Mouse (Mus musculus) embryonic facial prominence, embryonic 11.5 days (tissue): ENCODE data around the gene Kcnab2. TPM values are rescaled to one million over a fixed set of nuclear protein-coding genes. Genes with fewer than 3 reads are reported as not detected.

Source experiments
- ATAC-seq: fragments of 200-750 bp; cut with Nextera tagmentation; replicated peaks from 2 replicates; pipeline ENCODE4 v1.8.0; 2017; ENCODE audit warnings: low read depth; ENCODE audit not compliant: insufficient number of reproducible peaks, low FRiP score, low TSS enrichment
- DNase-seq: peaks from one replicate; pipeline ENCODE4 v3.0.0-alpha.2; 2015; ENCODE audit warnings: low spot score
- H3K27ac ChIP-seq: fragments of 300-500 bp; sonication (generic); replicated peaks from 2 replicates; pipeline ENCODE4 v1.5.1; 2014; ENCODE audit warnings: mild to moderate bottlenecking, low read depth, low read length, control low read depth
- H3K27me3 ChIP-seq: fragments of 300-500 bp; sonication (generic); 2 replicates; pipeline ENCODE4 v1.6.1; 2014; ENCODE audit warnings: mild to moderate bottlenecking, low read length, moderate library complexity, mixed read lengths; ENCODE audit not compliant: control insufficient read depth, insufficient read depth
- H3K36me3 ChIP-seq: fragments of 300-500 bp; sonication (generic); replicated peaks from 2 replicates; pipeline ENCODE4 v1.6.1; 2014; ENCODE audit warnings: low read depth, mild to moderate bottlenecking, low read length, moderate library complexity, mixed read lengths; ENCODE audit not compliant: control insufficient read depth, insufficient read depth
- H3K4me1 ChIP-seq: fragments of 300-500 bp; sonication (generic); 2 replicates; pipeline ENCODE4 v1.6.1; 2014; ENCODE audit warnings: low read length, mixed read lengths; ENCODE audit not compliant: control insufficient read depth, insufficient read depth
- H3K4me2 ChIP-seq: fragments of 300-500 bp; sonication (generic); 2 replicates; pipeline ENCODE4 v1.6.1; 2014; ENCODE audit warnings: low read depth, mild to moderate bottlenecking, control low read depth, low read length, moderate library complexity
- H3K4me3 ChIP-seq: fragments of 300-500 bp; sonication (generic); 2 replicates; pipeline ENCODE4 v1.5.1; 2014; ENCODE audit warnings: low read depth, low read length, control low read depth
- H3K9ac ChIP-seq: fragments of 300-500 bp; sonication (generic); replicated peaks from 2 replicates; pipeline ENCODE4 v1.6.1; 2014; ENCODE audit warnings: mild to moderate bottlenecking, control low read depth, low read length
- H3K9me3 ChIP-seq: fragments of 300-500 bp; sonication (generic); replicated peaks from 2 replicates; pipeline ENCODE4 v1.6.1; 2016; ENCODE audit warnings: mild to moderate bottlenecking, low read length, inconsistent platforms, mixed read lengths; ENCODE audit not compliant: control insufficient read depth
- WGBS: fragments of 180-500 bp; shearing (Covaris S2); extraction: QIAGEN DNeasy Blood & Tissue Kit; methylation state at CpG from one replicate; pipeline ENCODE4 v1.1.7; 2014; 5-methylcytosine and 5-hydroxymethylcytosine counted together
- polyA plus RNA-seq: library from polyadenylated mRNA; unstranded; fragments of >200 nt; fragmentation: Nextera tagmentation; extraction: Ambion mirVana; gene quantifications from 2 replicates; pipeline ENCODE4 v1.2.1, GENCODE M21; 2014

Kcnab2 gene
- polyA plus RNA-seq, 1 experiment from 2014 or later = 5.4 TPM

DNA sequence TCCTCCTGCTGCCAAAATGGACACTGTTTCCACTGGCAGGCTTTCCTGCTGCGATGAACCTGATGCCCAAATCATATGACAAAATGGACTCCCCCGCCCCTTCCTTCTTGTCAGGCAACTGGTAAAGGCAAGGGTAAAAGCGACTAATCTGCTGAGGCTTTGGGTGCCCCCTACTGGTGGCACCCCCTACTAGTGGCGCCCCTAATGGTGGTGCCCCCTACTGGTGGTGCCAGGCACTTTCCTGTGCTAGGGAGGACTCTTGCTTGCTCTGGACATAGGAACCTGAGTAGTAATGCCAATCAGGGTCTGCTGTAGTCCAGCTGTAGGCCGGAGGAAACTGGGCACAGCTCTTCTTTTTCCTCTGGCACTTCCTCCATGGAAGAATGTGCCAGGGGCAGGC lies 45.4 kb downstream of the Kcnab2 start:
- Histone ChIP-seq H3K36me3 (no peaks in the 10 kb centered on the region), H3K27me3 (no peaks in the 10 kb centered on the region), H3K27ac (no peak overlapping the region), H3K4me3 (no peak overlapping the region), H3K4me1 (no peaks in the 10 kb centered on the region), H3K9ac (no peak overlapping the region), H3K4me2 (no peak overlapping the region), H3K9me3 (no peaks in the 10 kb centered on the region)
- 56% methylated on average over 5 of the region's 5 CpGs for WGBS
- ATAC-seq (no peak), DNase-seq (peak; percentile 47)

DNA sequence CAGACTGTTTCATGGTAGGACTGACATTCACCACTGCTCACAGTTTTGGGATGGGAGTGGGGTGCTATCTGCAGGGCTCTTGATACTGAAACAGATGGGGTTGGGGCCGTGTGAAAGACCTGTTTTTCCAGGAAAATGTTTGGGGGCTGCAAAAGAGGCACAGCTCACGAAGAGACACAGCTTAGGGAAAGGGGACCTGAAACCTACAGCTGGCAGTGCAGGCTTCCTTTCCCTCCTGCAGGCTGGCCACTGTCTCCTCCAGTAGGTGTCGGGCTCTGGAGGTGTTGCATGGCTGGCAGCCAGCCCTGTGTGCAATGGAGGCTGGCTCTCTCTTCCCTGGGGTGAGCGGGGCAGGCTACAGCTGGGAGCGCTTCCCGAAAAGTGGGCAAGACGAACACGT lies 49.4 kb downstream of the Kcnab2 start:
- H3K36me3 ChIP-seq = no peaks in the 10 kb centered on the region
- no peak overlapping the region for H3K4me3 ChIP-seq
- no peak for ATAC-seq
- H3K27ac ChIP-seq = no peak overlapping the region
- no peak overlapping the region for H3K4me2 ChIP-seq
- no peaks in the 10 kb centered on the region for H3K27me3 ChIP-seq
- no peaks in the 10 kb centered on the region for H3K4me1 ChIP-seq
- 55% methylated on average over 8 of the region's 8 CpGs for WGBS
- no peak for DNase-seq
- no peaks in the 10 kb centered on the region for H3K9me3 ChIP-seq
- H3K9ac ChIP-seq = no peak overlapping the region

DNA sequence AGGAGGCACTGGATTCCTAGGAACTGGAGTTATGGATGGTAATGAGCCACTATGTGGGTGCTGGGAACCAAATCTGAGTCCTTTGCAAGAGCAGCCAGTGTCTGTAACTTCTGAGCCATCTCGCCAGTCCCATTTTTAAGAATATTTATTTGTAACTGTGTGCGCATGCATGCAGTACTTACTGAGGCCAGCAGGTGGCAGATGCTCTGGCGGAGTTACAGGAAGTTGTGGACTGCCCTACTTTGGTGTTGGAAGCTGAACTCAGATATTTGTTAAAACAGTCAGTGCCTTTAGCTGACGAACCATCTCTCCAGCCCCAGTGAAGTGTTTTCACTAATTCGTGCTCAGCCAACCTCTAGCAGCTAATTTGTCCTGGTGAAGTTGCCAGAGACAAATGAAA lies 52.7 kb downstream of the Kcnab2 start:
- H3K27ac ChIP-seq = no peak overlapping the region
- DNase-seq = peak; percentile 39
- no peaks in the 10 kb centered on the region for H3K4me1 ChIP-seq

DNA sequence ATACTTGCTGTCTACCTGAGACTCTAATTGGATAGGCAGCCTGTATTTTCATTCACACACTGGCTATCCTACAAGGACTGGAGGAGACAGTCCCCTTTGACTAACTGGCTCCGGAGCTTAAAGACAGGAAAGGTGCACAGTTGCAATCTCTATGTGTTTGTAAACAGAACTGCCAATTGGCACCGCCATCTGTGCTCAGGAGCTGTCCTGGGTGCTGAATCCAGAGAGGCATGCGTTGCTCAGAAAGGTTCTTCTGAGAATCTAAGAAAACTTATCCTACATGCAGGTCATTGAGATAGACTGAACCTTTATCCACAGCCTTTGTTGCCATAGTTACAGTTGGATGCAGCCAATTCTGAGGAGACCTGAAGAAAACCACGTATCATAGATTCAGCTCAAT lies 53.3 kb downstream of the Kcnab2 start:
- 35% methylated on average over 4 of the region's 4 CpGs for WGBS
- no peaks in the 10 kb centered on the region for H3K27me3 ChIP-seq
- no peak overlapping the region for H3K4me3 ChIP-seq
- no peak overlapping the region for H3K9ac ChIP-seq
- no peak for ATAC-seq
- H3K9me3 ChIP-seq = no peaks in the 10 kb centered on the region
- DNase-seq = peak; percentile 83
- H3K36me3 ChIP-seq = no peaks in the 10 kb centered on the region
- H3K27ac ChIP-seq = no peak overlapping the region
- H3K4me2 ChIP-seq = no peak overlapping the region
- no peaks in the 10 kb centered on the region for H3K4me1 ChIP-seq

More for the DNA sequence above, 52.7 kb downstream of the Kcnab2 start:
- Histone ChIP-seq H3K36me3 (no peaks in the 10 kb centered on the region), H3K4me2 (no peak overlapping the region), H3K9ac (no peak overlapping the region), H3K27me3 (no peaks in the 10 kb centered on the region), H3K9me3 (no peaks in the 10 kb centered on the region), H3K4me3 (no peak overlapping the region)
- 63% methylated on average over 5 of the region's 5 CpGs for WGBS
- ATAC-seq = no peak

DNA sequence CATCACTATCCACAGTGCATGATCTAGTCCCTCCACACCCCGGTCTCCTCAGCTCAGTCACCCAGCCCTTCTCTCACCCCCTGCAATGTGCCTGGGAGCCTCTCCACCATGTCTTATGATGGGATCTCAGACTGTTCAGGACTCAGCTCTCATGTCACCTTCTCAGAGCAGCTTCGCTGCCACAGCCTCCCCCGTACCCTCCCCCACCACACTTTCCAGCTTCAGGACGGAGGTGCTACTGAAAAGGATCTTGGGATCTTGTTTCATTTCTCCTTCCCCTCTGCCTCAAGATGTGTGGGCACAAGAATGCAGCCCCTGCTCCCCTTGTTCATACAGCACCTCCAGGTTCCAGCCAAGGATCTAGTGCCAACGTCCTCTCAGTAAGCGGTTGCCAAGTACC lies 54.1 kb downstream of the Kcnab2 start:
- no peaks in the 10 kb centered on the region for H3K9me3 ChIP-seq
- H3K4me2 ChIP-seq = no peak overlapping the region
- 0 out of 2 replicates have a peak, but pooled peaks have one; percentile 26 for ATAC-seq
- no peak for DNase-seq
- no peak overlapping the region for H3K27ac ChIP-seq
- H3K4me1 ChIP-seq = no peaks in the 10 kb centered on the region
- WGBS = 89% methylated on average over 6 of the region's 6 CpGs
- no peak overlapping the region for H3K4me3 ChIP-seq
- no peak overlapping the region for H3K9ac ChIP-seq
- H3K27me3 ChIP-seq = no peaks in the 10 kb centered on the region
- no peaks in the 10 kb centered on the region for H3K36me3 ChIP-seq

DNA sequence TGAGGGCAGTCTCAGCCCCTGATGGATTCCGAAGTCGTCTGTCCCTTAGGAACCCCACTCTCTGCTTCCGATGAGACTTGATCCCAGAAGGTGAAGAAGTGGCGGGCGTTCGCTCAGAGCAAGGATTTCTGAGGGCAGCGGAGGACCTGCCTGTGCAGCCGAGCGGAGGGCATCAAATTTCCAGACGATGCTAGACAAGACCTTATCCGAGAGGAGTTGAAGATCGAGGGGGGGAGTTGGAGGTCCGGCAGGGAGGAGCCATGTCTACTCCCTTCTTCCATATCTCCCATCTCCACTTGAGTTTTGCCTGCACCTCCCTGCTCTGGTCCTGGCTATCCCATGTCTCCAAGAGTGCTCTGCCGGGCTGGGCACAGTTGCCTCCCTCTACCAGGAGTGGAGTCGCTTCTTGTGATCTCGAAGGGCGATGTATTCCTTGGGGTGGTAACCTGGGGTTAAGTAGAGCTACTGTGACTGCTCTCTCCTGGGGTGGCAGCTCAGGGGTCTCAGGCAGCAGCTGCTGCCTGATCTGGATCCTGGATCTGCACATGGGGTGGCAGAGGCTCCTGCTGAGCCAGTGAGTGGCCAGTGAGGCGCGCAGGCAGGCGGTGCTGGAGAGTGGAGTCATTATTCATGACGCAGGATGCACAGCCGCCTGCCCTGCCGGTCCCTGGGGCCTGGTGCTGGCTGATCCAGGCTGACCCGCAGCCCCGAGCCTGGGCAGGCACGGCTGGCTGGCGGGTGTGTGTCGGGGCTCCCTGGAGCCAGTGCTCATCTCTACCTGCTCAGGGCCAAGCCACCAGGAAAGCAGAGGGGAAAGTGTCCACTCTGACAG lies 59.2 kb downstream of the Kcnab2 start:
- Histone ChIP-seq H3K4me3 (no peak overlapping the region), H3K9me3 (no peaks in the 10 kb centered on the region), H3K4me1 (no peaks in the 10 kb centered on the region), H3K27ac (no peak overlapping the region), H3K9ac (no peak overlapping the region), H3K36me3 (no peaks in the 10 kb centered on the region), H3K27me3 (no peaks in the 10 kb centered on the region), H3K4me2 (no peak overlapping the region)
- 28% methylated on average over 28 of the region's 28 CpGs for WGBS
- DNase-seq (peak; percentile 12), ATAC-seq (0 out of 2 replicates have a peak, but pooled peaks have one; percentile 24)

DNA sequence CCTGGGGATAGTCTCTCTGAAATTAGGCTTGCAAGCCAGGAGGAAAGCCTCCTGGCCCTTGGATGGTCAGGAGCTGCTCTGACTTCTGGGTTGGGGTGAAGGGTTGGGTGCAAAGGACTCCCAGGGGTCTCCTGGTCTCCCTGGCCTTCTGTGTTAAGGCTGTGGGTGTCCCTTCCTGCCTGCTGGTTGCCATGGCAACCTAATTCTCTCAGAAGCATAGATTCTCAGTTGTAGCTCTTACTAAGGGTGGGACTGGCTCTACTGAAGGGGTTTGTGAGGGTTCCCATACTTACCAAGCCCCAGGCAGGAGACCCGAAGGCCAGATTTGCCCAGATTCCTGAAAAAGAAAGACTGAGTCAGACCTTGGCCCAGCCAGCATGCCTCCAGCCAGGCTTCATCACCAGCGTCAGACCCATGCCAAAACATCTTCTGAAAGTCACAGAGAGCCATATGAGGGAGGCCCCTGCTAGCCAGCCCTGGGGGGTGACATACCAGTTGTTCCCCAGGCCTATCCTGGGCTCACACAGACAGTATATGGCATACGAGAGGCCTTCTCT lies 65.1 kb downstream of the Kcnab2 start:
- Histone ChIP-seq H3K4me2 (no peak overlapping the region), H3K9me3 (no peaks in the 10 kb centered on the region), H3K4me1 (no peaks in the 10 kb centered on the region), H3K36me3 (no peaks in the 10 kb centered on the region), H3K27ac (no peak overlapping the region), H3K9ac (no peak overlapping the region), H3K4me3 (no peak overlapping the region), H3K27me3 (no peaks in the 10 kb centered on the region)
- DNase-seq (no peak), ATAC-seq (no peak)
- WGBS = 80% methylated on average over 3 of the region's 3 CpGs

DNA sequence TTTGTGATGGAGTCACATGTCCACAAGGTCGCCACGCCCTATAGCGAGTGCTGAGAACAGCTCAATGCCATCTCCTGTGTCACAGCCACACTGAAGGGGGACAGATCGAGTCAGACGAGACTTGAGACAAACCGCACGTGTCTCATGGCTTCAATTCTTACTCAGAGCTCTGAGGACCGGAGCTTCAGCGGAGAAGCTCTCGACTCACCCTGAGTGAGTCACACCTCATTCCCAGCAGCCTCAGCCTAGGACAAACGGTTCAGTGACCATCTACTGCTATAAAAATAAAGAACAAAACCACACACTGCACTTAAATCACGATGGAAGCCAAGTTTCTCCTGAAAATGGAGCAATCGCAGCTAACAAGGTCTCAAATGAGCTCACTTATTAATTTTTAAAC lies 66.7 kb downstream of the Kcnab2 start:
- H3K36me3 ChIP-seq = no peaks in the 10 kb centered on the region
- ATAC-seq (no peak), DNase-seq (no peak)
- H3K9me3 ChIP-seq = no peaks in the 10 kb centered on the region
- WGBS = 84% methylated on average over 13 of the region's 13 CpGs
- no peak overlapping the region for H3K4me2 ChIP-seq
- H3K4me3 ChIP-seq = no peak overlapping the region
- H3K4me1 ChIP-seq = no peaks in the 10 kb centered on the region
- no peaks in the 10 kb centered on the region for H3K27me3 ChIP-seq
- no peak overlapping the region for H3K27ac ChIP-seq
- no peak overlapping the region for H3K9ac ChIP-seq
